Mouse (Mus musculus): ENCODE results near the gene Gm10073.

DNA sequence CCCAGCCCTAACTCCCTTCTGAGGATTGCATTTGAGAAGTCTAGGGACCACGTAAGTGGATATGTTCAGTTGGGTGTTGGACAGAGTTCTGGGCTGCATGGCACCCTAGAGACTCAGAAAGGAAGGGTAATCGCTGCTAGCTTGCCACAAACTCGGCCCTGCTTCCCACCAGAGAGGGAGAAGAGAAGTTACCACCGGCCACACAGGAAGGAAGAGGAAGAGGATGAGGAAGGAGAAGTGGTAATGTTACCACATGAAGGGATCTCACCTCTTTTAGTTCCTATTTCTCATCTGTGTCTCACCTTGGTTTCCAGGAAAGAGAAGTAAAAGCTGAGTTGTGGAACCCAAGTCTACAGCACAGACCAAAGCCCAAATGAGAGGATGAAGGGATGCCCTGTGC, 1.0 kb upstream of the Gm10073 start:
- no peak for TF ChIP-seq POLR2A (IDR thresholded peaks at IDR 0.05; ENCODE audit: low read depth, low read length)
- no peak for TF ChIP-seq CTCF (IDR thresholded peaks at IDR 0.05; ENCODE audit: borderline replicate concordance, insufficient read depth, low read length)

All from embryonic fibroblast, embryonic 13.5 days (primary cell).